Mouse (Mus musculus) effector memory CD4-positive, alpha-beta T cell, adult 7 months (primary cell): ENCODE results near the gene Snapc5. TPM values are rescaled to one million over a fixed set of nuclear protein-coding genes. Genes with fewer than 3 reads are reported as not detected.

ENCODE experiments used
- polyA plus RNA-seq: library from polyadenylated mRNA; unstranded; fragments of 100-300 nt; shearing (Covaris generic); gene quantifications from one replicate; pipeline ENCODE4 v1.2.1, GENCODE M21; 2017

Gene Snapc5
- polyA plus RNA-seq = 30.1 TPM

GRCm38 (mm10) chr9:64178974-64179646 lies at the start of gene Snapc5:
TSS of gene Snapc5 (plus strand) at chr9:64179274.

GRCm38 (mm10) chr9:64172816-64173665 lies 6.0 kb upstream of the Snapc5 start, which contains the start of the genes Zwilch and Rpl4:
TSS of gene Zwilch (minus strand) at chr9:64173104.
TSS of gene Rpl4 (plus strand) at chr9:64173375.

Other genes with a start within 250 kb of the Snapc5 start
- not detected for gene Smad6, start 157.2 kb upstream of the Snapc5 start, polyA plus RNA-seq
- 2.8 TPM for gene Lctl, start 62.1 kb upstream of the Snapc5 start, polyA plus RNA-seq
- 2.4 TPM for gene Zwilch, start 6.2 kb upstream of the Snapc5 start, polyA plus RNA-seq
- 1,626 TPM for gene Rpl4, start 5.9 kb upstream of the Snapc5 start, polyA plus RNA-seq
- 11.6 TPM for gene Uchl4, start 55.9 kb downstream of the Snapc5 start, polyA plus RNA-seq
- 84.9 TPM for gene Map2k1, start 74.4 kb downstream of the Snapc5 start, polyA plus RNA-seq
- gene Tipin, start 102.3 kb downstream of the Snapc5 start, polyA plus RNA-seq = 20.1 TPM
- gene Dis3l, start 162.0 kb downstream of the Snapc5 start, polyA plus RNA-seq = 15.7 TPM
- gene Megf11, start 206.4 kb downstream of the Snapc5 start, polyA plus RNA-seq = 0.20 TPM